7 mouse cellular contexts compared by ENCODE assay signal in the genomic region with DNA sequence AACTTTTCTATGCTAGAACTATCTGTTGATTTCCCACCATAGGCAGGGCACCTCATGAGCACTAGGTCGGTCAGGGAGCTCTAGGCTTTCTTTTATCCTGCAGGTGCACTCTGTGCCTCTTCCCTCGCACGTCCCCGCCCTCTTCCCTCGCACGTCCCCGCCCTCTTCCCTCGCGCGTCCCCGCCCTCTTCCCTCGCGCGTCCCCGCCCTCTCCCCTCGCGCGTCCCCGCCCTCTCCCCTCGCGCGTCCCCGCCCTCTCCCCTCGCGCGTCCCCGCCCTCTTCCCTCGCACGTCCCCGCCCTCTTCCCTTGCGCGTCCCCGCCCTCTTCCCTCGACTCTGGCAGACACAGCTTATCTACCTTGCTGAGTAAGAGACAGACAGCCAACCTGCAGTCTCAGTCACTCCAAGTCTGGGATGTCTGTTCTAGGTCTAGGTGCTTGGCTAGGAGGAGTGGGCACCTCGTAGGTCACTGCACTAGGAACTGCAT. TPM values are rescaled to one million over a fixed set of nuclear protein-coding genes. Genes with fewer than 3 reads are reported as not detected.
DNase-seq lines count a peak whose midpoint lies in the region; ATAC-seq and TF ChIP-seq lines count a peak whose summit lies in the region.

No protein-coding gene starts in this region.

- peak overlapping the region; percentile 50 for H3K4me2 ChIP-seq in lung, embryonic 16.5 days (ENCODE audit: low read depth, low read length)

- H3K9ac ChIP-seq in lung, embryonic 16.5 days (ENCODE audit: low read length) = 0 out of 2 replicates have a peak overlapping the region, but pooled peaks have one; percentile 41

- peak overlapping the region; percentile 2 for H3K4me3 ChIP-seq in cortical plate, adult 2 months (ENCODE audit: insufficient read depth, low read length)
- no peak overlapping the region for H3K4me3 ChIP-seq in kidney, adult 2 months (ENCODE audit: insufficient read depth, low read depth, low read length)
- H3K4me3 ChIP-seq in lung, embryonic 16.5 days (ENCODE audit: low read length) = peak overlapping the region; percentile 30

- H3K36me3 ChIP-seq in kidney, adult 2 months (ENCODE audit: control insufficient read depth, insufficient read depth, low read length) = peaks cover 3% of the 10 kb centered on the region
- H3K36me3 ChIP-seq in lung, embryonic 16.5 days (ENCODE audit: control insufficient read depth, insufficient read depth, low read length) = peaks cover 9% of the 10 kb centered on the region

- peak; percentile 73 for DNase-seq in T-cell, adult 2 months (ENCODE audit: low spot score)
- peak; percentile 49 to 60 for DNase-seq in heart, adult 18-20 months
- DNase-seq in kidney, adult 2 months = peak; percentile 73
- DNase-seq in retina, embryonic 14.5 days (ENCODE audit: low spot score) = peak; percentile 71
- DNase-seq in frontal cortex, postnatal 25 days (ENCODE audit: low spot score in 2 of 2) = no peak

- no peak for TF ChIP-seq CTCF in cortical plate, adult 2 months (IDR thresholded peaks at IDR 0.05; ENCODE audit: extremely low read depth, insufficient read depth, low read length)
- TF ChIP-seq CTCF in kidney, adult 2 months (conservative IDR thresholded peaks at IDR 0.05; ENCODE audit: insufficient read depth, insufficient read length, low read depth, low read length) = no peak

- no peaks in the 10 kb centered on the region for H3K4me1 ChIP-seq in cortical plate, adult 2 months (ENCODE audit: control insufficient read depth, insufficient read depth, low read length)
- H3K4me1 ChIP-seq in kidney, adult 2 months (ENCODE audit: control insufficient read depth, insufficient read depth, low read length) = no peaks in the 10 kb centered on the region
- peaks cover 11% of the 10 kb centered on the region for H3K4me1 ChIP-seq in lung, embryonic 16.5 days (replicated peaks; ENCODE audit: control insufficient read depth, insufficient read depth, low read length)

- H3K27ac ChIP-seq in cortical plate, adult 2 months (ENCODE audit: insufficient read depth, low read length) = no peak overlapping the region
- no peak overlapping the region for H3K27ac ChIP-seq in kidney, adult 2 months (ENCODE audit: insufficient read depth, low read depth, low read length)
- peak overlapping the region; percentile 31; the same call in 1 of the 2 replicates for H3K27ac ChIP-seq in lung, embryonic 16.5 days (ENCODE audit: low read length)

- 4% methylated on average over 28 of the region's 35 CpGs for WGBS in kidney, adult 2 months
- WGBS in lung, embryonic 16.5 days = 2% methylated on average over 31 of the region's 35 CpGs

- no peaks in the 10 kb centered on the region for H3K27me3 ChIP-seq in kidney, adult 2 months (replicated peaks; ENCODE audit: control insufficient read depth, insufficient read depth, low read length)
- H3K27me3 ChIP-seq in lung, embryonic 16.5 days (ENCODE audit: control insufficient read depth, insufficient read depth, low read depth, low read length) = no peaks in the 10 kb centered on the region

- no peaks in the 10 kb centered on the region for H3K9me3 ChIP-seq in lung, embryonic 16.5 days (ENCODE audit: control insufficient read depth, low read length)

- peak; percentile 81 for ATAC-seq in lung, embryonic 16.5 days (ENCODE audit: low read depth)

- no peak for TF ChIP-seq POLR2A in cortical plate, adult 2 months (IDR thresholded peaks at IDR 0.05; ENCODE audit: extremely low read depth, insufficient read depth, low read length)
- no peak for TF ChIP-seq POLR2A in kidney, adult 2 months (IDR thresholded peaks at IDR 0.05; ENCODE audit: low read depth, low read length)

RNA-seq across cellular contexts. Expression of a gene that starts 35.8 kb away (rescaled TPM):
- polyA plus RNA-seq in cortical plate, adult 2 months (2012; rRNA removed) = 7.1 and 8.5 TPM in 2 replicates
- total RNA-seq in heart, adult 18-20 months (2021) = 10 to 100 TPM; 14.6 to 15.2 TPM
- 15.0 and 18.5 TPM in 2 replicates for polyA plus RNA-seq in kidney, adult 2 months (2012; rRNA removed)
- polyA plus RNA-seq in lung, embryonic 16.5 days (2015; fragmentation: Nextera tagmentation; extraction: Ambion mirVana) = 6.8 and 7.5 TPM in 2 replicates

Comparison
In these comparisons a context has a peak if more than half of its experiments do, and no peak if none do; other contexts are left out.
1. DNase-seq: peak in T-cell, adult 2 months (single experiment), heart, adult 18-20 months (2 of 2), kidney, adult 2 months (single experiment) and retina, embryonic 14.5 days (single experiment); none in frontal cortex, postnatal 25 days (0 of 2).